Mouse (Mus musculus) midbrain, embryonic 11.5 days (tissue): ENCODE data around the gene Anxa11. TPM values are rescaled to one million over a fixed set of nuclear protein-coding genes. Genes with fewer than 3 reads are reported as not detected.

Experiments
- ATAC-seq: fragments of 200-750 bp; cut with Nextera tagmentation; 2 replicates; pipeline ENCODE4 v1.8.0; 2017; ENCODE audit warnings: moderate TSS enrichment, moderate library complexity; ENCODE audit not compliant: low FRiP score
- DNase-seq: peaks from one replicate; pipeline ENCODE4 v3.0.0; 2015; ENCODE audit warnings: low spot score; ENCODE audit errors: missing footprints
- H3K27ac ChIP-seq: fragments of 300-500 bp; sonication (generic); 2 replicates; pipeline ENCODE4 v1.5.1; 2014; ENCODE audit warnings: low read depth, low read length
- H3K27me3 ChIP-seq: fragments of 300-500 bp; sonication (generic); 2 replicates; pipeline ENCODE4 v1.6.1; 2014; ENCODE audit warnings: mild to moderate bottlenecking, low read length, moderate library complexity, mixed read lengths; ENCODE audit not compliant: control insufficient read depth, insufficient read depth
- H3K36me3 ChIP-seq: fragments of 300-500 bp; sonication (generic); 2 replicates; pipeline ENCODE4 v1.6.1; 2014; ENCODE audit warnings: mild to moderate bottlenecking, low read length, moderate library complexity, mixed read lengths; ENCODE audit not compliant: control insufficient read depth, insufficient read depth
- H3K4me1 ChIP-seq: fragments of 300-500 bp; sonication (generic); 2 replicates; pipeline ENCODE4 v1.6.1; 2014; ENCODE audit warnings: low read length; ENCODE audit not compliant: control insufficient read depth, insufficient read depth
- H3K4me2 ChIP-seq: fragments of 300-500 bp; sonication (generic); 2 replicates; pipeline ENCODE4 v1.6.1; 2014; ENCODE audit warnings: mild to moderate bottlenecking, moderate library complexity
- H3K4me3 ChIP-seq: fragments of 300-500 bp; sonication (generic); 2 replicates; pipeline ENCODE4 v1.5.1; 2014; ENCODE audit warnings: low read depth, low read length
- H3K9ac ChIP-seq: fragments of 300-500 bp; sonication (generic); 2 replicates; pipeline ENCODE4 v1.6.1; 2014; ENCODE audit warnings: low read length
- H3K9me3 ChIP-seq: fragments of 300-500 bp; sonication (generic); 2 replicates; pipeline ENCODE4 v1.6.1; 2016; ENCODE audit warnings: low read length; ENCODE audit not compliant: control insufficient read depth
- WGBS: fragments of 180-500 bp; shearing (Covaris S2); extraction: QIAGEN DNeasy Blood & Tissue Kit; methylation state at CpG from one replicate; pipeline ENCODE4 v1.1.7; 2014; 5-methylcytosine and 5-hydroxymethylcytosine counted together
- polyA plus RNA-seq: library from polyadenylated mRNA; unstranded; fragments of >200 nt; fragmentation: Nextera tagmentation; extraction: Ambion mirVana; gene quantifications from 2 replicates; pipeline ENCODE4 v1.2.1, GENCODE M21; 2014

Gene Anxa11
- polyA plus RNA-seq, 1 experiment from 2014 or later = 3.0 TPM

GRCm38 (mm10) chr14:25855241-25855885, 13.4 kb downstream of the Anxa11 start:
- 74% methylated on average over 8 of the region's 8 CpGs for WGBS
- Histone ChIP-seq H3K36me3 (no peaks in the 10 kb centered on the region), H3K9ac (no peak overlapping the region), H3K4me3 (no peak overlapping the region), H3K9me3 (no peaks in the 10 kb centered on the region), H3K4me1 (no peaks in the 10 kb centered on the region), H3K27ac (no peak overlapping the region), H3K4me2 (no peak overlapping the region), H3K27me3 (no peaks in the 10 kb centered on the region)
- ATAC-seq = no peak
- no peak for DNase-seq

DNA sequence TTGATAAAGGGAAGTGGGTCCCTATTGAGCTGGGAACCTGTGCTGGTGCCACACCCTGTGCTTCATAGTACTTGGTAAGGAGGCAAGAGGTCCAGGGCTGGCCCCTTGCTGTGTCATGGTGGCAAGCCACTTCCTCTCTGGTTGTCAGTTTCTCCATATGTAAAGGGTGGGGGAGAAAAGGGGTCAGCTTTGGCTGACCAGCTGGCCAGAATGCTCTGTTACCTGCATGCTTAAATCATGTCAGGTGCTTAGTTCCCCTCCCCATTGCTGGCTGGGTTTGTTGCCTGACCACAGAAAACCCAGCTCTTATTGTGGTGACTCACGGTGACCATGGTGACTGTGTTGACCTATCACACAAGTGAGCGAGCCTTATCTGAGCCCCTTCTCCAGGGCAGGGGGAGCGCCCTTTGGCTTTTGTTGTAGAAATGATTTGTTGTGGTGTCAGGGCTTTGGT, 15.2 kb downstream of the Anxa11 start:
- 64% methylated on average over 3 of the region's 3 CpGs for WGBS
- H3K9me3 ChIP-seq = no peaks in the 10 kb centered on the region
- DNase-seq (no peak), ATAC-seq (no peak)
- H3K27me3 ChIP-seq = no peaks in the 10 kb centered on the region
- no peak overlapping the region for H3K4me2 ChIP-seq
- H3K36me3 ChIP-seq = no peaks in the 10 kb centered on the region
- H3K4me1 ChIP-seq = no peaks in the 10 kb centered on the region
- no peak overlapping the region for H3K9ac ChIP-seq
- H3K27ac ChIP-seq = no peak overlapping the region
- H3K4me3 ChIP-seq = no peak overlapping the region

- H3K36me3 ChIP-seq = no peaks in the 10 kb centered on the region
- no peak for DNase-seq
- H3K4me2 ChIP-seq = no peak overlapping the region
- WGBS = 91% methylated on average over 8 of the region's 8 CpGs
- no peak overlapping the region for H3K4me3 ChIP-seq
- no peak overlapping the region for H3K9ac ChIP-seq
- H3K4me1 ChIP-seq = no peaks in the 10 kb centered on the region
- H3K27me3 ChIP-seq = no peaks in the 10 kb centered on the region
- H3K27ac ChIP-seq = no peak overlapping the region
- H3K9me3 ChIP-seq = no peaks in the 10 kb centered on the region
- ATAC-seq = no peak
These were observed 16.0 kb downstream of the Anxa11 start for GRCm38 (mm10) chr14:25857940-25858339.

DNA sequence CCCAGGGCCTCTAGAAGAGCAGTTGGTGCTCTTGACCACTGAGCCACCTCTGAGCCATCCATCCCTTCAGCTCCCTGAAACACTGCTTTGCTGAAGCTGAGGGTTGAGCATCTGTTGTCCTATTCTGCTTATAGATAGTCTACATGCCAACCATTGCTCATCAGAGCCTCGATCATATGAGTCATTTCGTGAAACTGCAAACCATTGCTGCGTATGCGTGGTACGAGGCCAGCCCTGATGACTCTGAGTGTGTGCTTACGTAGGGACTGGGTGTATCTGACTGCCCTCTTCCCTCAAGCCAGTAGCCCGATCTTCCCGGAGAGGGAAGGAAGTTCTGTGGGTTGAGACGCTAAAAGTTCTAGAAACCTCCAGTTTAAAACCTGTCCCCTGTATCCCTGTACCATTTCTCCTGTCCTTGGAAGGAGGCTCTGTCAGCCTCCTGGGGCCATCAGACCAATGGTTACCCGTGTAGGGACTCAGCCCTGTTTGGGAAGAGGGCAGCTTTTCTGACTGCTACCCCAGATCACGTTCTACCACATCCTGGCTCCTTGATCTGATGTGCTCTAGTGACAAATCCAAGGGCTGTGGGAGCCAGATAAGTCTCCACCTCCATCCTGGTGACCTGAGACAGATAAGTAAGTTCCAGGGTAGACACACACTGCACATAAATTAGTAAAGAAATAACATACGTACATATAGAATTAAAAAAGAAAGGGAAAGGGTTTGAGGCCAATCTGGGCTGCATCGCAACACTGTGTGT, 20.0 kb downstream of the Anxa11 start:
- Histone ChIP-seq H3K36me3 (no peaks in the 10 kb centered on the region), H3K27ac (no peak overlapping the region), H3K4me1 (no peaks in the 10 kb centered on the region), H3K27me3 (no peaks in the 10 kb centered on the region), H3K9ac (no peak overlapping the region), H3K4me3 (no peak overlapping the region), H3K9me3 (no peaks in the 10 kb centered on the region), H3K4me2 (no peak overlapping the region)
- DNase-seq (no peak), ATAC-seq (no peak)
- WGBS = 92% methylated on average over 13 of the region's 13 CpGs

GRCm38 (mm10) chr14:25863721-25864120, 21.8 kb downstream of the Anxa11 start:
- no peak overlapping the region for H3K27ac ChIP-seq
- H3K4me3 ChIP-seq = no peak overlapping the region
- no peak for ATAC-seq
- DNase-seq = no peak
- H3K9ac ChIP-seq = no peak overlapping the region
- WGBS = 86% methylated on average over 2 of the region's 2 CpGs
- no peak overlapping the region for H3K4me2 ChIP-seq
- no peaks in the 10 kb centered on the region for H3K9me3 ChIP-seq
- no peaks in the 10 kb centered on the region for H3K4me1 ChIP-seq
- H3K36me3 ChIP-seq = no peaks in the 10 kb centered on the region
- H3K27me3 ChIP-seq = no peaks in the 10 kb centered on the region

GRCm38 (mm10) chr14:25865251-25865650, 23.3 kb downstream of the Anxa11 start:
- no peaks in the 10 kb centered on the region for H3K4me1 ChIP-seq
- no peak overlapping the region for H3K4me3 ChIP-seq
- no peaks in the 10 kb centered on the region for H3K36me3 ChIP-seq
- WGBS = 86% methylated on average over 5 of the region's 5 CpGs
- H3K27ac ChIP-seq = no peak overlapping the region
- ATAC-seq = no peak
- no peaks in the 10 kb centered on the region for H3K9me3 ChIP-seq
- no peaks in the 10 kb centered on the region for H3K27me3 ChIP-seq
- no peak overlapping the region for H3K4me2 ChIP-seq
- H3K9ac ChIP-seq = no peak overlapping the region
- no peak for DNase-seq

- H3K27me3 ChIP-seq = no peaks in the 10 kb centered on the region
- no peaks in the 10 kb centered on the region for H3K4me1 ChIP-seq
- H3K9ac ChIP-seq = no peak overlapping the region
- DNase-seq (no peak), ATAC-seq (no peak)
- no peak overlapping the region for H3K4me3 ChIP-seq
- H3K9me3 ChIP-seq = no peaks in the 10 kb centered on the region
- no peak overlapping the region for H3K27ac ChIP-seq
- WGBS = 94% methylated on average over 6 of the region's 6 CpGs
- no peaks in the 10 kb centered on the region for H3K36me3 ChIP-seq
- no peak overlapping the region for H3K4me2 ChIP-seq
These were observed 24.4 kb downstream of the Anxa11 start for GRCm38 (mm10) chr14:25866384-25866783.

- Histone ChIP-seq H3K27me3 (no peaks in the 10 kb centered on the region), H3K4me3 (no peak overlapping the region), H3K4me2 (no peak overlapping the region), H3K36me3 (no peaks in the 10 kb centered on the region), H3K27ac (no peak overlapping the region), H3K4me1 (no peaks in the 10 kb centered on the region), H3K9me3 (no peaks in the 10 kb centered on the region), H3K9ac (no peak overlapping the region)
- WGBS = 89% methylated on average over 11 of the region's 11 CpGs
- no peak for DNase-seq
- no peak for ATAC-seq
These were observed 24.9 kb downstream of the Anxa11 start for GRCm38 (mm10) chr14:25866832-25867231.

DNA sequence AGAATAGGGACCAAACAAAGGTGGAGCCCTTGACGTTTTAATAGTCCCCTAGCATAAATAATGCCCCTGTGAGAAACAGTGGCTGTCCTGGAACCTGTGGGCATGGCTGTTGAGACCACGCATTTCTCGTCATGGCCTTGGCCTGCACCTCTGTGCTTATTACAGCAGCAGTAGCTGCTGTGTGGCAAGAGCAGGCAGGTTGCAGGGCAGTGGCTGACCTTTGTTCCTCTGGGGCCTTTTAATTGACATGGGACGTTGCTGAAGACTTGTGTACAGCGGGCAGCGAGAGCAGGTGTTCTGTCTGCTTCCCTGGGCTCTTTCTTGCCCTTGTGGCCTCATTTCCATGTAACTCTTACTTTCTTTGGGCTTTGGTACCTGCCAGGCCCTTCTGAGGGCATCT, 25.9 kb downstream of the Anxa11 start:
- no peak for DNase-seq
- H3K36me3 ChIP-seq = no peaks in the 10 kb centered on the region
- no peaks in the 10 kb centered on the region; the same call in 1 of the 2 replicates for H3K27me3 ChIP-seq
- H3K4me1 ChIP-seq = no peaks in the 10 kb centered on the region
- ATAC-seq = no peak
- H3K27ac ChIP-seq = no peak overlapping the region
- H3K9me3 ChIP-seq = no peaks in the 10 kb centered on the region
- 74% methylated on average over 6 of the region's 6 CpGs for WGBS
- H3K4me2 ChIP-seq = no peak overlapping the region
- H3K9ac ChIP-seq = no peak overlapping the region
- H3K4me3 ChIP-seq = no peak overlapping the region
